Mouse (Mus musculus) MEL (cell line): ENCODE results near the gene Ccdc33.

Experiments used
- EP300 ChIP-seq, 2 experiments: IDR thresholded peaks; 2 replicates each; pipeline ENCODE4 v1.6.1; 2011; ENCODE audit warnings: improper control_type of control experiment in 2 of 2, low read length in 2 of 2, low read depth in 1 of 2, mild to moderate bottlenecking in 1 of 2
- HCFC1 ChIP-seq: IDR thresholded peaks from 2 replicates; pipeline ENCODE4 v1.6.1; 2012; ENCODE audit warnings: low read depth, mild to moderate bottlenecking, inconsistent platforms, low read length, improper control_type of control experiment, moderate library complexity
- RCOR1 ChIP-seq: IDR thresholded peaks from 2 replicates; pipeline ENCODE4 v1.6.1; 2012; ENCODE audit warnings: low read depth, mild to moderate bottlenecking, inconsistent platforms, low read length, improper control_type of control experiment
- TBP ChIP-seq: IDR thresholded peaks from 2 replicates; pipeline ENCODE4 v1.8.0; 2011; ENCODE audit warnings: low read depth, low read length, improper control_type of control experiment
- ZKSCAN1 ChIP-seq: IDR thresholded peaks from 2 replicates; pipeline ENCODE4 v1.6.1; 2012; ENCODE audit warnings: low read depth, mild to moderate bottlenecking, inconsistent platforms, low read length, improper control_type of control experiment, moderate library complexity

DNA sequence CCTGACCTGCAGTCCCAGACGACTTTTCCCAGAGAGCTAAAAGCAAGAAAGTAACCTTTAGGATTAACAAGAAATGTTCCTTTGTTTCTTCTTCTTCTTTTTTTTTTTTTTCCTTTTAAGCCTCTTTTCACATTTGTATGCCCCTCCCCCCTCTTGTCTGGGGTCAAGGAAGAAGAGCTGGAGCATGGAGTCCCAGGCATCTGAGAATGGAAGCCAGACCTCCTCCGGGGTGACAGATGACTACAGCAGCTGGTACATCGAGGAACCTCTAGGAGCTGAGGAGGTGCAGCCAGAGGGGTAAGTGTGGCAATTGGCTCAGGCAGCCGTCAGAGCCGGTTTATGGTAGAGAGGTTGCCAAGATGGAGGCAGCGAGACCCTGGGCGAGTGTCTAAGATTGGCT lies 16.3 kb upstream of the Ccdc33 start:
- TF ChIP-seq ZKSCAN1 (no peak), EP300 (IDR thresholded peaks at IDR 0.05; ENCODE audit: low read depth in 1 of 2, low read length in 2 of 2) (no peak), TBP (no peak), HCFC1 (no peak), RCOR1 (no peak)
